Mouse (Mus musculus) heart, embryonic 16.5 days (tissue): Measurements from ENCODE around the gene Ghrl. TPM values are rescaled to one million over a fixed set of nuclear protein-coding genes. Genes with fewer than 3 reads are reported as not detected.

Source experiments
- ATAC-seq: fragments of 200-750 bp; cut with Nextera tagmentation; replicated peaks from 2 replicates; pipeline ENCODE4 v1.8.0; 2017; ENCODE audit warnings: moderate number of reproducible peaks; ENCODE audit not compliant: insufficient read depth, low FRiP score; ENCODE audit errors: extremely low read depth
- H3K27ac ChIP-seq: fragments of 300-500 bp; sonication (generic); 2 replicates; pipeline ENCODE4 v1.5.1; 2014; ENCODE audit warnings: mild to moderate bottlenecking, low read length, control low read depth, moderate library complexity
- H3K27me3 ChIP-seq: fragments of 300-500 bp; sonication (generic); 2 replicates; pipeline ENCODE4 v1.6.1; 2014; ENCODE audit warnings: low read length, mixed read lengths; ENCODE audit not compliant: control insufficient read depth, insufficient read depth
- H3K36me3 ChIP-seq: fragments of 300-500 bp; sonication (generic); 2 replicates; pipeline ENCODE4 v1.6.1; 2014; ENCODE audit not compliant: control insufficient read depth, insufficient read depth
- H3K4me1 ChIP-seq: fragments of 300-500 bp; sonication (generic); 2 replicates; pipeline ENCODE4 v1.6.1; 2014; ENCODE audit warnings: low read length, mixed read lengths; ENCODE audit not compliant: control insufficient read depth, insufficient read depth
- H3K4me2 ChIP-seq: fragments of 300-500 bp; sonication (generic); 2 replicates; pipeline ENCODE4 v1.6.1; 2014; ENCODE audit warnings: low read depth, mild to moderate bottlenecking, control low read depth, low read length
- H3K4me3 ChIP-seq: fragments of 300-500 bp; sonication (generic); 2 replicates; pipeline ENCODE4 v1.5.1; 2014; ENCODE audit warnings: mild to moderate bottlenecking, control low read depth, low read length
- H3K9ac ChIP-seq: fragments of 300-500 bp; sonication (generic); 2 replicates; pipeline ENCODE4 v1.6.1; 2014; ENCODE audit warnings: low read length, control low read depth
- H3K9me3 ChIP-seq: fragments of 300-500 bp; sonication (generic); replicated peaks from 2 replicates; pipeline ENCODE4 v1.6.1; 2016; ENCODE audit warnings: low read length; ENCODE audit not compliant: control insufficient read depth
- WGBS: fragments of 180-500 bp; shearing (Covaris S2); extraction: QIAGEN DNeasy Blood & Tissue Kit; methylation state at CpG from one replicate; pipeline ENCODE4 v1.1.7; 2014; 5-methylcytosine and 5-hydroxymethylcytosine counted together
- polyA plus RNA-seq: library from polyadenylated mRNA; unstranded; fragments of >200 nt; fragmentation: Nextera tagmentation; extraction: Ambion mirVana; gene quantifications from 2 replicates; pipeline ENCODE4 v1.2.1, GENCODE M21; 2015

Gene Ghrl
- polyA plus RNA-seq, 1 experiment from 2014 or later, result 0.30 TPM

DNA sequence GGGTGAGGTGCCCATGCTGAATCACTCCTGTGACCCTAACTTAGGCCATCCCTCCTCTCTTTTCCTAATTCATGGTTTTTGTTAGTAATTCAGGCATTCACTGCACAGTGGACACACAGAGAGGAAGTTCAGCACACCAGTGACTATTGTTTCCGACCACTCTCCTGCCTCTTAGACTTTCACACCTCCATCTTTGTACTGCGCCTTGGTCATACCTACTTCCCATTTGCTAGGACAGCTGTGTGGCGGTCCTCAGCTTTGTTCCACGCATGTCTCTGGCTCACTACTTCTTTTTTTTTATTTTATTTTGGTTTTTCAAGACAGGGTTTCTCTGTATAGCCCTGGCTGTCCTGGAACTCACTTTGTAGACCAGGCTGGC is 28.6 kb downstream of the Ghrl start:
- 66% methylated on average over 4 of the region's 4 CpGs for WGBS
- ATAC-seq, result 0 out of 2 replicates have a peak, but pooled peaks have one; percentile 1
- Histone ChIP-seq H3K9ac (peak overlapping the region; percentile 42; the same call in 1 of the 2 replicates), H3K9me3 (no peaks in the 10 kb centered on the region), H3K4me1 (peaks cover 18% of the 10 kb centered on the region), H3K36me3 (no peaks in the 10 kb centered on the region), H3K4me2 (peak overlapping the region; percentile 48), H3K27ac (peak overlapping the region; percentile 77), H3K27me3 (no peaks in the 10 kb centered on the region), H3K4me3 (peak overlapping the region; percentile 18)

GRCm38 (mm10) chr6:113690400-113691083 is 29.1 kb downstream of the Ghrl start:
- ATAC-seq, result peak; percentile 86
- Histone ChIP-seq H3K27me3 (no peaks in the 10 kb centered on the region), H3K36me3 (no peaks in the 10 kb centered on the region), H3K4me3 (peak overlapping the region; percentile 18), H3K27ac (peak overlapping the region; percentile 77), H3K9me3 (no peaks in the 10 kb centered on the region), H3K9ac (peak overlapping the region; percentile 42; the same call in 1 of the 2 replicates), H3K4me1 (peaks cover 17% of the 10 kb centered on the region), H3K4me2 (peak overlapping the region; percentile 48)
- 4% methylated on average over 14 of the region's 14 CpGs for WGBS

GRCm38 (mm10) chr6:113690008-113690399 is 29.7 kb downstream of the Ghrl start:
- Histone ChIP-seq H3K9ac (no peak overlapping the region), H3K27me3 (no peaks in the 10 kb centered on the region), H3K27ac (peak overlapping the region; percentile 77), H3K4me1 (peaks cover 17% of the 10 kb centered on the region), H3K4me3 (no peak overlapping the region), H3K9me3 (no peaks in the 10 kb centered on the region), H3K4me2 (no peak overlapping the region), H3K36me3 (no peaks in the 10 kb centered on the region)
- ATAC-seq, result peak; percentile 3; the same call in 1 of the 2 replicates
- WGBS, result 29% methylated on average over 7 of the region's 7 CpGs

GRCm38 (mm10) chr6:113686551-113687125 is 33.0 kb downstream of the Ghrl start:
- 49% methylated on average over 8 of the region's 8 CpGs for WGBS
- Histone ChIP-seq H3K27ac (no peak overlapping the region), H3K4me1 (peaks cover 17% of the 10 kb centered on the region), H3K9me3 (no peaks in the 10 kb centered on the region), H3K9ac (no peak overlapping the region), H3K4me3 (no peak overlapping the region), H3K27me3 (no peaks in the 10 kb centered on the region), H3K36me3 (no peaks in the 10 kb centered on the region), H3K4me2 (no peak overlapping the region)
- ATAC-seq, result no peak

GRCm38 (mm10) chr6:113683081-113683825 is 36.4 kb downstream of the Ghrl start:
- H3K4me3 ChIP-seq, result no peak overlapping the region
- no peak overlapping the region for H3K4me2 ChIP-seq
- no peaks in the 10 kb centered on the region for H3K36me3 ChIP-seq
- no peaks in the 10 kb centered on the region for H3K27me3 ChIP-seq
- H3K9ac ChIP-seq, result no peak overlapping the region
- no peak overlapping the region for H3K27ac ChIP-seq
- 84% methylated on average over 10 of the region's 10 CpGs for WGBS
- H3K4me1 ChIP-seq, result no peaks in the 10 kb centered on the region
- no peaks in the 10 kb centered on the region for H3K9me3 ChIP-seq
- ATAC-seq, result no peak

GRCm38 (mm10) chr6:113681271-113681670 is 38.4 kb downstream of the Ghrl start:
- WGBS, result 17% methylated on average over 4 of the region's 4 CpGs
- no peaks in the 10 kb centered on the region for H3K9me3 ChIP-seq
- H3K4me3 ChIP-seq, result no peak overlapping the region
- no peak overlapping the region for H3K4me2 ChIP-seq
- H3K27ac ChIP-seq, result no peak overlapping the region
- ATAC-seq, result peak; percentile 83
- no peak overlapping the region for H3K9ac ChIP-seq
- H3K4me1 ChIP-seq, result no peaks in the 10 kb centered on the region
- no peaks in the 10 kb centered on the region for H3K36me3 ChIP-seq
- no peaks in the 10 kb centered on the region for H3K27me3 ChIP-seq

DNA sequence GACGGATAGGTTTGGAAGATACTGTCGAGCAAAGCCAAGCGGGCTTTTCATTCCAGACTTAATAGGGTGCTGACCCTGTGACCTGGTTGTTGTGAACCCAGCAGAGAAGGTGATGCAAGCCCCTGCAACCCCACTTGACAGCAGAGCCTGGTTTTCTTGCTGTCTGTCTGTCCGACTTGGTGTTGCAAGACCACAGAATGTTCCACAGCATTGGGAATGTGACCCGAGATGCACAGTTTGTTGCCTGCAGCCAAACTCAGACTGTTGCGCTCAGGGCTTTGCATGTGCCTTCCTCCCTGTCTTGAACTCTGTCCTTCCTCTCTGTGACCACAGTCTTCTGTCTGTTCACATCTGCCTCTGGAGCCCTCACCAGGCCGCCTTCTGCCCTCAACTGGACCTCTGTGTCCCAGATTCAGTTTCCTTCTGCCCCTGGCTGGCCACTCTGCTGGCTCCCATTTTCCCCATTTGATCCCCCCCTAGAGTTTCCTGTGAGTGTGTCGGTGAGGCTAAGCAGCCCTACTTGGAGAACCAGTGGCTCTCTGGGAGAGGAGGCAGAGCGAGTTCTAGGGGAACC is 39.6 kb downstream of the Ghrl start:
- Histone ChIP-seq H3K4me2 (no peak overlapping the region), H3K27ac (no peak overlapping the region), H3K27me3 (no peaks in the 10 kb centered on the region), H3K36me3 (no peaks in the 10 kb centered on the region), H3K4me3 (no peak overlapping the region), H3K9me3 (no peaks in the 10 kb centered on the region), H3K9ac (no peak overlapping the region), H3K4me1 (no peaks in the 10 kb centered on the region)
- no peak for ATAC-seq
- WGBS, result 76% methylated on average over 9 of the region's 9 CpGs

GRCm38 (mm10) chr6:113678246-113679012 is 41.3 kb downstream of the Ghrl start:
- no peak overlapping the region for H3K27ac ChIP-seq
- no peaks in the 10 kb centered on the region for H3K27me3 ChIP-seq
- H3K4me3 ChIP-seq, result no peak overlapping the region
- H3K4me2 ChIP-seq, result no peak overlapping the region
- no peak for ATAC-seq
- H3K9ac ChIP-seq, result no peak overlapping the region
- H3K36me3 ChIP-seq, result no peaks in the 10 kb centered on the region
- 77% methylated on average over 14 of the region's 14 CpGs for WGBS
- no peaks in the 10 kb centered on the region for H3K4me1 ChIP-seq
- no peaks in the 10 kb centered on the region for H3K9me3 ChIP-seq
